Mouse (Mus musculus): ENCODE results near the gene Klk1b9. TPM values are rescaled to one million over a fixed set of nuclear protein-coding genes. Genes with fewer than 3 reads are reported as not detected.
A peak's percentile ranks its signal among the peaks of the same experiment; 100 is the strongest.
"Not testable (repeated sequence)": the region's sequence is repeated elsewhere in the genome, so short reads cannot be mapped to it uniquely, and the experiment has no call there.

Klk1b9 gene
- not detected for total RNA-seq (2021)

- DNase-seq: not testable (repeated sequence)
These were observed at the start of gene Klk1b9 for GRCm38 (mm10) chr7:43975761-43976160. Gene Klk1b9, plus strand, starts transcription at chr7:43976061.

- DNase-seq: no peak
These were observed 47.3 kb upstream of the Klk1b9 start for GRCm38 (mm10) chr7:43928521-43928920.

GRCm38 (mm10) chr7:43932337-43932736, 43.5 kb upstream of the Klk1b9 start:
- no peak for DNase-seq

DNA sequence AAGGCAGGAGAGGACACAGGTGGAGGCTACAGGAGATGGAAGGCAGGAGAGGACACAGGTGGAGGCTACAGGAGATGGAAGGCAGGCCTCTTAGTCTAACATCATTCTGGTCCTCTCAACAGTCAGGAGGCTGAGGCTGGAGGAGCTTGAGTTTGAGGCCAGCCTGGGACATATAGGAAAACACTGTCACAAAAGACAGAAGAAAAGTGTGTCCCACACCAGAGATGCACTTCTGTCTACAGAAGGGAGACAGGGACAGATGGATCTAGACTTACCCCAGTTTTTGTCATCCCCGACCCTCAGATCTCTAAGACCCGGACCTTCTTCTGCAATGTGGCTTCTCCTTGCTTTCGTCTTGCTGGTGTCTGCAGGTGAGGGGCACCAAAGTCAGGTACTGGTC, 42.4 kb upstream of the Klk1b9 start, which contains the start of gene Klk15:
TSS of gene Klk15 (plus strand) at position 301 of the 400 bp plus-strand sequence.
- no peak for DNase-seq

DNA sequence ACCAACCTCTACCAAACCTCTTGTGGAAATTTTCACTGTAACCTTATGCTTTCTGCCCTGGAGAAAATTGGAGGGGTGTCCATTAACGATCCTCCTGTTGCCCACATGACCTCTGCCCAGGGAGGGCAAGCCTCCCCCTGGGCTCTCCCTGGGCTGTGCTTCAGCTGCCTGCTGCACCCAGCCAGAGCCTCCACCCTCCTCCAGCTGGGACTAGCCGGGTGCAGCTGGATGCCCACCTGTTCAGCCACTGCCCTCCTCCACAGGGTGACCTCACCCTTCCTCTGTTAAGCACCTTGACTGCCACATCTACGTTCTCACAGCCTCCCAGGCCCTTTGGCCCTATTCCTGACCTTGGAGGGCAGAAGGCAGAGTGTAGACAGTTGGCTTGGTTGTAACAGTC, 41.1 kb upstream of the Klk1b9 start:
- no peak for DNase-seq

- no peak for DNase-seq
These were observed 39.3 kb upstream of the Klk1b9 start for GRCm38 (mm10) chr7:43936551-43936950.

GRCm38 (mm10) chr7:43942293-43942692, 33.6 kb upstream of the Klk1b9 start:
- not testable (repeated sequence) for DNase-seq

DNA sequence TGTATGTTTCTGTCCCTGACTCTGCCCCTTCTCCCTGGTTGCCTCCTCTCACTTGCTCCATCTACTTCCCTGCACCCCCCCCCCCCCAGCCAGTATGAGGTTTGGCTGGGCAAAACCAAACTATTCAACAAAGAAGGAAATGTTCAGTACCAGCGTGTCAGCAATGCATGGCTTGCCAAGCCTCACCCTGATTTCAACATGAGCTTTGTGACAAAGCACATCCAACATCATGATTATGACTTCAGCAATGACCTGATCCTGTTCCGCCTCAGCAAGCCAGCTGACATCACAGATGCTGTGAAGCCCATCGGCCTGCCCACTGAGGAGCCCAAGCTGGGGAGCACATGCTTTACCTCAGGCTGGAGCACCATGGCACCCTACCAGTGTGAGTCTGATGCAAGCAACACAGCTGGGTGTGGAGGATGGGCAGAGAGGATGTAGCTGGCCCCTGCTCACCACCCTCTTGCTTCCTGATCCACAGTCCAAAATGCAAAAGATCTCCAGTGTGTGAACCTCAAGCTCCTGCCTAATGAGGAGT, 31.1 kb upstream of the Klk1b9 start:
- DNase-seq: no peak

DNA sequence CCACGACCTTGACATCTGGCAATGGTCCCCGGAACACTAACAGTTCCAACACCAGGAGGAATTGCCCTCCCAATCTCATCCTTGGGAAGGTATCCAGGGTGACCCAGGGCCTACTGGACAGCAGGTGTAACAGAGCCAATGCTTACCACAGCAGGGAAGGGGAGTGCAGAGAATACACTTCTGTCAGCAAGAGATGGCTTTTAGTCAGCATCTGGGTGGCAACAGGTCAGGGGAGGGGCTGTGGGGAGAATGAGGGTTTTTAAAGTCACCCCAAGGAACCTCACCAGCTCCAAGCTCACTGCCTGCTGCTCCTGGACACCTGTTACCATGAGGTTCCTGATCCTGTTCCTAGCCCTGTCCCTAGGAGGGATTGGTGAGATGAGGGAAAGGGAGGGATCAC, 25.5 kb upstream of the Klk1b9 start, which contains the start of gene Klk1b8:
TSS of gene Klk1b8 (plus strand) at position 301 of the 400 bp plus-strand sequence.
- DNase-seq: no peak

DNA sequence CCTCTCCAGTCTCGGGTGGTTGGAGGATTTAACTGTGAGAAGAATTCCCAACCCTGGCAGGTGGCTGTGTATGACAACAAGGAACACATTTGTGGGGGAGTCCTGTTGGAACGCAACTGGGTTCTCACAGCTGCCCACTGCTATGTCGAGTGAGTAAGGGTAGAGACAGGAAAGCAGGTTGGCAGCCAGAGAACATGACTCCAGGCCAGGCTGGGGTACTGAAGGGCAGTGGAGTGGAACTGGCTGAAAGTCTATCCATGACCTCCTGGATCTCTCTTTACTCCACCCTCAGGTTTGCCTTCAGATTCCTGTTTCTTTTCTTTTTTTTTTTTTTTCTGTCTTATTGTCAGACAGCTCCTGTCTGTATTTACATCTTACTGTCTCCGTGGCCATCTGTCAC, 23.2 kb upstream of the Klk1b9 start:
- peak; percentile 16 to 24 for DNase-seq

DNA sequence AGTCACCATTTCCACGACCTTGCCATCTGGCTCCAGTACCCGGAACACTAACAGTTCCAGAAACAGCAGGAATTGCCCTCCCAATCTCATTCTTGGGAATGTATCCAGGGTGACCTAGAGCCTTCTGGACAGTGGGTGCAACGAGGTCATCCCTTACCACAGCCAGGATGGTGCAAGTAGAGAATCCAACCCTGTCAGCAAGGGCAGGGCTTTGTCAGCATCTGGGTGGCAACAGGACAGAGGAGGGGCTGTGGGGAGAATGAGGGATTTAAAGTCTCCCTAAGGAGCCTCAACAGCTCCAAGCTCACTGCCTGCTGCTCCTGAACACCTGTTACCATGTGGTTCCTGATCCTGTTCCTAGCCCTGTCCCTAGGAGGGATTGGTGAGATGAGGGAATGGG, 9.4 kb upstream of the Klk1b9 start, which contains the start of gene Klk1b1:
TSS of gene Klk1b1 (plus strand) at position 301 of the 400 bp plus-strand sequence.
- no peak for DNase-seq

DNA sequence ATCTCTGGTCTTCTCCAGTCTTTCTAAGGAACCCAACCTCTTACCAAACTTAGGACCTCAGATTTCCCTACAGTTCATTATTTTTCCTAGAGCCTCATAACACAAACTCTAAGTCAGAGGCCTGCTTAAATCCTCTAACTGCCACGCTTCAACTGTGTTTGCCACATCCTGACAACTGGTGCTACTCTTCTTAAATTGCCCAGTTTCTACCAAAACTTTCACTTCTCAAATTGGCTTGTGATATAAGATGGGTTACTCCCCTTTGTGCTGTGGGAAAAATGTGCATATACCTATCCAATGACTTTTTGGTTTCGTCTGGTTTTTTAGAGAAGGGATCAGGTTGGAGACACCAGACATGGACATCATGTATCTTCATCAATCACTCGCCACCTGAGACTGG, 8.8 kb upstream of the Klk1b9 start:
- no peak for DNase-seq

GRCm38 (mm10) chr7:43967612-43968011, 8.2 kb upstream of the Klk1b9 start:
- DNase-seq: no peak

DNA sequence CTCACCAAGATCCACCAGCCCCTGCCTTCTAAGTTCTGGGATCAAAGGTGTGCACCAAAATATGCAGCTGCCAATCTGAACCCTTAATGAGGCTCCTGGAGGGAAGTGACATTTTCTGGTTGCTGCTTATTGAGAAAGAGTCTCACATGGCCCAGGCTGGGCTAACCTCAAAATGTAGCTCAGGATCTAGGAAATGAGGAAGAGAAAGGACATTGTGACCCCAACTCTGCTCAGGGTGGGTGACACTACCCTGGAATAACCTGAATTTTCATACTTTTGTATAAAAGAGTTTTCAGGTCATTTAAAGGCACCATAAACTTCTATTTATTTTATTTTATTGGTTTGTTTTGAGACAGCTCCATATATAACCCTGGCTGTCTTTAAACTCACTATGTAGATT, 9.8 kb downstream of the Klk1b9 start:
- DNase-seq: no peak

DNA sequence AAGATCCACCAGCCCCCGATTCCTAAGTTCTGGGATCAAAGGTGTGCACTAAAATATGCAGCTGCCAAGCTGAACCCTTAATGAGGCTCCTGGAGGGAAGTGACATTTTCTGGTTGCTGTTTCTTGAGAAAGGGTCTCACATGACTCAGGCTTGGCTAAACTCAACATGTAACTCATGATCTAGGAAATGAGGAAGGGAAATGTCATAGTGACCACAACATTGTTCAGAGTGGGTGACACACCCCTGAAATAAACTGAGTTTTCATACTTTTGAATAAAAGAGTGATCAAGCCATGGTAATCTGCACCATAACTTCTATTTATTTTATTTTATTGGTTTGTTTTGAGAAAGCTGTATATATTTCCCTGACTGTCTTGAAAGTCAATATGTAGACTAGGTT, 19.0 kb downstream of the Klk1b9 start:
- DNase-seq: not testable (repeated sequence)

DNA sequence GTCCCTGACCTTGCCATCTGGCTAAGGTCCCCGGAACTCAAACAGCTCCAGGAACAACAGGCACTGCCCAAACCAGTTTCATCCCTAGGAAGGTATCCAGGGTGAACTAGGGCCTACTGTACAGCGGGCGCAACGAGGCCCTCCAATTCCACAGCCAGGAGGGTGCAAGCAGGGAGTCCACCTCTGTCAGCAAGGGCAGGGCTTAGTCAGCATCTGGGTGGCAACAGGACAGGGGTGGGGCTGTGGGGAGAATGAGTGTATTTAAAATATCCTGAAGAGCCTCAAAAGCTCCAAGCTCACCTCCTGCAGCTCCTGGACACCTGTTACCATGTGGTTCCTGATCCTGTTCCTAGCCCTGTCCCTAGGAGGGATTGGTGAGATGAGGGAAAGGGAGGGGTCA, 19.7 kb downstream of the Klk1b9 start, which contains the start of gene Klk1b11:
TSS of gene Klk1b11 (plus strand) at position 301 of the 400 bp plus-strand sequence.
- DNase-seq: not testable (repeated sequence)

DNA sequence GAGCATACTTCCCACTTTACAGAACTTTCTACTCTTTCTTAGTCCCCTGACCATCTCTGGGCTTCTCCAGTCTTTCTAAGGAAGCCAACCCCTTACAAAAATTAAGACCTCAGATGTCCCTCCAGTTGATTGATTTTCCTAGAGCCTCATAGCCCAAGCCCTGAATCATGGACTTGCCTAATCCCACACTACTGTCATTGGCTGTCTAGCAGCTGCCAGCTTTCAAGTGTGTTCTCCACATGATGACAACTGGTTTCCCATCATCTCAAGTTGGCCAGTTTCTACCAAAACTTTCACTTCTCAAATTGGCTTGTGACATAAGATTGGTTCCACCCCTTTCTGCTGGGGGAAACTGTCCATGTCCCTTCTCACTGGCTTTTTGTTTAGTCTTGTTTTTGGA, 29.0 kb downstream of the Klk1b9 start:
- DNase-seq: no peak

- not testable (repeated sequence) for DNase-seq
These were observed 36.0 kb downstream of the Klk1b9 start, which contains the start of gene Klk1b26 for GRCm38 (mm10) chr7:44011868-44012267. Gene Klk1b26, plus strand, starts transcription at chr7:44012168.

- peak in 1 of 2 experiments; percentile 3 for DNase-seq
These were observed 38.8 kb downstream of the Klk1b9 start for GRCm38 (mm10) chr7:44014666-44015065.

GRCm38 (mm10) chr7:44015071-44015470, 39.2 kb downstream of the Klk1b9 start:
- DNase-seq: no peak

Data from layer of hippocampus, postnatal 36 days (tissue).